Mouse (Mus musculus): ENCODE results near the gene Hoxd11. TPM values are rescaled to one million over a fixed set of nuclear protein-coding genes. Genes with fewer than 3 reads are reported as not detected.

The Hoxd11 gene
- polyA plus RNA-seq, 1 experiment, result 2.1 TPM

DNA sequence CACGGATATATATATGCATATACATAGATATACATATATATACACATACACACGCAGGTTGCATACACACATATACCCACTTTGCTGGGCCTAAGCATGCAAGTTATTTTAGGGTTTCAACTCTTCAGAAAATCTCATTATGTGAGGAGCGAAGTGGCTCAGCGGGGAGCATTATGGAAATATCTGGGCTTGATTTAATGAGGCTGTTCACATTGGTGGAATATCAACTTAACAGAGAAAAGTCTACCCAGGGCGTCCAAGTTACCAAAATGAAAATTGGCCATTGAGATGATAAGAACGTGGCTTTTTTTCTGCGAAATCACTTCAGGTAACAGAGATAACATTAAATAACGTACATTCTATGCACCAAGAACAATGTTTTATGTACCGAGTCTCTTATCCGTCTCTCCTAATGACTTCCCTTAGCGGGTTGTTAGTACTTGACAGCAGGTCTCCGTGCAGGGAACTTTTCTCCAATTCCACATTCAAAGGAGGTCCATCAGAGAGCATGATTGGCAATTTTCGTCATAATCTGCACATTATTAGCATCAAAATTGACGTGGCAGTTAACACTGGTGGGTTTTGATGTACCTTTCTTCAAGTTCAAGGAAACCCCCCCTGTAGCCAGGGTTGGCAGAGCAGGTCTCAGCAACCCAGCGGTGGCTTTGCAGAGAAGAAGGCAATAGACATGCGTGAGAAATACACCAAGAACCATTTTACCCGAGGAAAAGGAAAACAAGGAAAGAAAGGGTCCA, 25.4 kb upstream of the Hoxd11 start:
- H3K36me3 ChIP-seq (ENCODE audit: control insufficient read depth, insufficient read depth, low read length), result no peaks in the 10 kb centered on the region
- H3K4me3 ChIP-seq (ENCODE audit: insufficient read depth, low read depth, low read length), result no peak overlapping the region
- H3K4me1 ChIP-seq (ENCODE audit: control insufficient read depth, insufficient read depth, low read length), result no peaks in the 10 kb centered on the region
- DNase-seq, result peak; percentile 13
- 17% methylated on average over 17 of the region's 17 CpGs for WGBS
- TF ChIP-seq CTCF (conservative IDR thresholded peaks at IDR 0.05; ENCODE audit: insufficient read depth, insufficient read length, low read depth, low read length) (no peak), POLR2A (IDR thresholded peaks at IDR 0.05; ENCODE audit: low read depth, low read length) (no peak)
- H3K27ac ChIP-seq (ENCODE audit: insufficient read depth, low read depth, low read length), result no peak overlapping the region
- H3K27me3 ChIP-seq (replicated peaks; ENCODE audit: control insufficient read depth, insufficient read depth, low read length), result peaks cover 24% of the 10 kb centered on the region

GRCm38 (mm10) chr2:74654743-74655419, 24.5 kb upstream of the Hoxd11 start:
- WGBS, result 7% methylated on average over 20 of the region's 20 CpGs
- TF ChIP-seq POLR2A (IDR thresholded peaks at IDR 0.05; ENCODE audit: low read depth, low read length) (no peak), CTCF (conservative IDR thresholded peaks at IDR 0.05; ENCODE audit: insufficient read depth, insufficient read length, low read depth, low read length) (no peak)
- Histone ChIP-seq H3K4me3 (ENCODE audit: insufficient read depth, low read depth, low read length) (no peak overlapping the region), H3K4me1 (ENCODE audit: control insufficient read depth, insufficient read depth, low read length) (no peaks in the 10 kb centered on the region), H3K27me3 (replicated peaks; ENCODE audit: control insufficient read depth, insufficient read depth, low read length) (peaks cover 28% of the 10 kb centered on the region), H3K27ac (ENCODE audit: insufficient read depth, low read depth, low read length) (no peak overlapping the region), H3K36me3 (ENCODE audit: control insufficient read depth, insufficient read depth, low read length) (no peaks in the 10 kb centered on the region)
- no peak for DNase-seq

DNA sequence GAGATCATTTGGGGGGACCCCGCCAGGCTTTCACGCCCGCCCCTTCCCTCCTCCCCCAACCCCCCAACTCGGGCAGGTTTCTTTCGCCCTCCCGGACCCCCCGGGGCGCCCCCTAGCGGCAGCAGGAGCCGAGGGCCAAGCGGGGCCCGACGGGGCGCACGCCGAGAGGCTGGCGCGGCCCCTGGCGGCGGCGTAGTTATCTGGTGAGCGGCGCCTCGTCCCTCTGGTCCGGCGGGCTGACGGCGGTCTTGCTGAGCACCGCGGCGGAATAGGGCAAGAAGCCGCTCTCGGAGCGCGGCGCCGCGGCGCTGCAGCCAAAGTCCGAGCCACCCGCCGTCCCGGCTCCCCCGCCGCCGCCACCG, 24.0 kb upstream of the Hoxd11 start:
- Histone ChIP-seq H3K27ac (ENCODE audit: insufficient read depth, low read depth, low read length) (no peak overlapping the region), H3K4me1 (ENCODE audit: control insufficient read depth, insufficient read depth, low read length) (no peaks in the 10 kb centered on the region), H3K36me3 (ENCODE audit: control insufficient read depth, insufficient read depth, low read length) (no peaks in the 10 kb centered on the region), H3K4me3 (ENCODE audit: insufficient read depth, low read depth, low read length) (no peak overlapping the region), H3K27me3 (replicated peaks; ENCODE audit: control insufficient read depth, insufficient read depth, low read length) (peaks cover 28% of the 10 kb centered on the region)
- DNase-seq, result peak; percentile 27
- no peak for TF ChIP-seq POLR2A (IDR thresholded peaks at IDR 0.05; ENCODE audit: low read depth, low read length)
- no peak for TF ChIP-seq CTCF (conservative IDR thresholded peaks at IDR 0.05; ENCODE audit: insufficient read depth, insufficient read length, low read depth, low read length)
- WGBS, result 2% methylated on average over 41 of the region's 47 CpGs

DNA sequence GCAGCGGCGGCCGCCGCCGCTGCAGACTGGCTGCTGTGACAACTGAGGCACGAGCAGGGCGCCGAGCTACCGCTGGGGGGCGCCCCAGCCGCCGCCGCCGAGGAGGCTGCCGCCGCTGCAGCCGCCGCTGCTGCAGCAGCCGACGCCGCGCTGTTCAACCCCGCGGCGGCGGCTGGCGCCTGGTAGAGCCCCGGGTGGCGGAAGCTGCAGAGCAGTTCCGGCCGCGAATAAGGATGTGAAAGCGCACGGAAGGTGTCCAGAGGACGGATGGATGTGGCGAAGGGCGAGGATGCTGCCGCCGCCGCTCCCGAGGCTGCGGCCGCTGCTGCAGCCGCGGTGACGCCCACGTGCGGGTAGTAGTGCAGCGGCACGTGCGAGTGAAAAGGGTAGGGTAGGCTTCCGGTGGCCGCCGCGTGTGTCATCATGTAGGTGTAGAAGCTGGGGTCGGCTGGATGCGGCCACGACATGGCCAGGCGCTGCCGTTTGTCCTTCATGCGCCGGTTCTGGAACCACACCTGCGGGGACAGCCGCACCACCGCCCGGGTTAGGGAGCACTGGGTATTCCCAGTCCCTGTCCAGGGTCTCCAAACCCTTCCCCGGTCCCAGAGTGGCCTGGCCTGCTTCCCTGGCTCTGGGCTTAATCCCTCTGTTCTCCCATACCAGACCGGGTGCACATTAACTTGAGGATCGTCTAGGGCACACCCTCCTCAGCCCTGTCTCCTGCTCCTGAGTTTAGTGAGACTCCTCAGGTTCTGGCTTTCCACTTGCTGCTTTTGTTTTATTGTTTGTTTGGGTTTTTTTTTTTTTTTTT, 23.3 kb upstream of the Hoxd11 start:
- DNase-seq, result peak; percentile 44
- Histone ChIP-seq H3K27ac (ENCODE audit: insufficient read depth, low read depth, low read length) (no peak overlapping the region), H3K4me3 (ENCODE audit: insufficient read depth, low read depth, low read length) (no peak overlapping the region), H3K36me3 (ENCODE audit: control insufficient read depth, insufficient read depth, low read length) (no peaks in the 10 kb centered on the region), H3K4me1 (ENCODE audit: control insufficient read depth, insufficient read depth, low read length) (no peaks in the 10 kb centered on the region), H3K27me3 (replicated peaks; ENCODE audit: control insufficient read depth, insufficient read depth, low read length) (peaks cover 28% of the 10 kb centered on the region)
- WGBS, result 2% methylated on average over 68 of the region's 69 CpGs
- TF ChIP-seq POLR2A (IDR thresholded peaks at IDR 0.05; ENCODE audit: low read depth, low read length) (no peak), CTCF (conservative IDR thresholded peaks at IDR 0.05; ENCODE audit: insufficient read depth, insufficient read length, low read depth, low read length) (no peak)

- DNase-seq, result peak; percentile 14
- Histone ChIP-seq H3K36me3 (ENCODE audit: control insufficient read depth, insufficient read depth, low read length) (no peaks in the 10 kb centered on the region), H3K27ac (ENCODE audit: insufficient read depth, low read depth, low read length) (no peak overlapping the region), H3K27me3 (replicated peaks; ENCODE audit: control insufficient read depth, insufficient read depth, low read length) (peaks cover 28% of the 10 kb centered on the region), H3K4me1 (ENCODE audit: control insufficient read depth, insufficient read depth, low read length) (no peaks in the 10 kb centered on the region), H3K4me3 (ENCODE audit: insufficient read depth, low read depth, low read length) (no peak overlapping the region)
- 14% methylated on average over 4 of the region's 4 CpGs for WGBS
- TF ChIP-seq POLR2A (IDR thresholded peaks at IDR 0.05; ENCODE audit: low read depth, low read length), result no peak
- TF ChIP-seq CTCF (conservative IDR thresholded peaks at IDR 0.05; ENCODE audit: insufficient read depth, insufficient read length, low read depth, low read length), result no peak
Observed at GRCm38 (mm10) chr2:74656632-74657021, 22.7 kb upstream of the Hoxd11 start.

DNA sequence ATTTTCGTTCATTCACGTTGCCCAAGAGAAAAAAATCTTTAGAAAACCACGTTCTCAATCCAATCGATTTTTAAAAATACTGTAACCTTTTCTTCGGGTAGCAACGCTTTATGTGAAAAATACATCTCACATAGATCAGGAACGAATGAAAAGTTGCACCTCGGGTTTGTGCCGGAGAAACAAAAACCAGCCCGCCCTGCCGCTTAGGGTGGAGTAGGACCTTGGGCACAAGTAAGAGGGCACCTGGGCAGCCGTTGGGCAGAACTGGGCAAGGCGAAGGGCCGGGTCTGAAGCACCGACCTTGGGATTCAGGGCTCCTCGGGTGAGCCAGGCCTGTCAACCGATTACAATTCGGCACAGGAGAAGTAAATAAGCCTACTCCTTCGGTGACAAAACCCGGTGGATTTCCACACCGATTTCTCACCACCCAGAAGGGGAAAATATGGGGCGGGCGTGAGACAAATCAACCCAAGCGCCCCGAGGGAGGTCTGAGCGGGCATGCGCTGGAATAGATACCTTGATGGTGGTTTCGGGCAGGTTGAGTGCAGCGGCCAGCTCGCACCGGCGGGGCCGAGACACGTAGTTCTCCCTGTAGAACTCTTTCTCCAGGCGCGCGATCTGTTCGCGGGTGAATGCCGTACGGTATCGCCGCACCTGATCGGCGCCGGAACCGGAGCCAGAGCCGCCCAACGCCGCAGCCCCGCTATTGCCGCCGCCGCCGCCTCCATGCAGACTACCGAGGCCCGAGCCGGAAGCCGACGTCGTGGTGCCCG, 21.9 kb upstream of the Hoxd11 start:
- no peak overlapping the region for H3K4me3 ChIP-seq (ENCODE audit: insufficient read depth, low read depth, low read length)
- DNase-seq, result peak; percentile 36

More for the DNA sequence above, 21.9 kb upstream of the Hoxd11 start:
- no peak for TF ChIP-seq POLR2A (IDR thresholded peaks at IDR 0.05; ENCODE audit: low read depth, low read length)
- no peak for TF ChIP-seq CTCF (conservative IDR thresholded peaks at IDR 0.05; ENCODE audit: insufficient read depth, insufficient read length, low read depth, low read length)
- Histone ChIP-seq H3K27ac (ENCODE audit: insufficient read depth, low read depth, low read length) (no peak overlapping the region), H3K27me3 (replicated peaks; ENCODE audit: control insufficient read depth, insufficient read depth, low read length) (peaks cover 28% of the 10 kb centered on the region), H3K4me1 (ENCODE audit: control insufficient read depth, insufficient read depth, low read length) (no peaks in the 10 kb centered on the region), H3K36me3 (ENCODE audit: control insufficient read depth, insufficient read depth, low read length) (no peaks in the 10 kb centered on the region)
- 6% methylated on average over 62 of the region's 62 CpGs for WGBS
